Mouse (Mus musculus) liver, embryonic 14.5 days (tissue): ENCODE measurements around the gene Stip1.

ENCODE experiments used
- CTCF ChIP-seq: IDR thresholded peaks from 2 replicates; pipeline ENCODE4 v1.5.1; 2016; ENCODE audit warnings: antibody characterized with exemption, low read depth, control low read depth
- EP300 ChIP-seq: IDR thresholded peaks from 2 replicates; pipeline ENCODE4 v1.6.1; 2016; ENCODE audit warnings: antibody characterized with exemption, low read depth

GRCm38 (mm10) chr19:7064571-7064970, 24.8 kb upstream of the Stip1 start:
- peak; percentile 100 for TF ChIP-seq CTCF
- TF ChIP-seq EP300: no peak
